Comparison of ENCODE assay signal across 8 mouse cellular contexts in genomic region chr5:101365364-101365763, GRCm38 (mm10).
DNase-seq lines count a peak whose midpoint lies in the region; ATAC-seq and TF ChIP-seq lines count a peak whose summit lies in the region.

No protein-coding gene starts in this region.

- no peaks in the 10 kb centered on the region for H3K9me3 ChIP-seq in E14TG2a.4 (ENCODE audit: low read length)
- H3K9me3 ChIP-seq in embryonic facial prominence, embryonic 10.5 days = no peaks in the 10 kb centered on the region
- H3K9me3 ChIP-seq in hindbrain, embryonic 11.5 days (ENCODE audit: control insufficient read depth, low read length) = no peaks in the 10 kb centered on the region

- peak; percentile 69 for TF ChIP-seq CTCF in E14TG2a.4 (conservative IDR thresholded peaks at IDR 0.05; ENCODE audit: low read length)
- 0 out of 2 replicates have a peak, but pooled peaks have one; percentile 8 for TF ChIP-seq CTCF in small intestine, adult 2 months (IDR thresholded peaks at IDR 0.05; ENCODE audit: extremely low read depth, insufficient read length, insufficient replicate concordance, low read depth, low read length)

- H3K9ac ChIP-seq in hindbrain, embryonic 11.5 days (ENCODE audit: low read depth, low read length) = no peak overlapping the region

- H3K4me3 ChIP-seq in E14TG2a.4 (replicated peaks; ENCODE audit: low read length) = no peak overlapping the region
- no peak overlapping the region for H3K4me3 ChIP-seq in embryonic facial prominence, embryonic 10.5 days
- no peak overlapping the region for H3K4me3 ChIP-seq in hindbrain, embryonic 11.5 days (ENCODE audit: low read depth, low read length)
- H3K4me3 ChIP-seq in small intestine, adult 2 months (ENCODE audit: low read depth, low read length) = no peak overlapping the region

- peaks cover 27% of the 10 kb centered on the region for H3K27me3 ChIP-seq in E14TG2a.4 (ENCODE audit: insufficient read depth, low read length)
- peaks cover 45% of the 10 kb centered on the region for H3K27me3 ChIP-seq in embryonic facial prominence, embryonic 10.5 days (replicated peaks; ENCODE audit: low read depth, poor library complexity, severe bottlenecking)
- peaks cover 30% of the 10 kb centered on the region for H3K27me3 ChIP-seq in hindbrain, embryonic 11.5 days (ENCODE audit: control insufficient read depth, insufficient read depth, low read length)
- H3K27me3 ChIP-seq in small intestine, adult 2 months (ENCODE audit: control insufficient read depth, insufficient read depth, low read length) = no peaks in the 10 kb centered on the region

- peak; percentile 70 for DNase-seq in adrenal gland, postnatal 10 days
- peak; percentile 75 for DNase-seq in embryonic facial prominence, embryonic 10.5 days (ENCODE audit: low spot score)
- peak; percentile 79 for DNase-seq in hindbrain, embryonic 11.5 days (ENCODE audit: low spot score)
- DNase-seq in layer of hippocampus, postnatal 10 days (ENCODE audit: low spot score in 2 of 2) = peak; percentile 74 to 80
- no peak for DNase-seq in spleen, adult 18-20 months

- no peak overlapping the region for H3K4me2 ChIP-seq in hindbrain, embryonic 11.5 days (replicated peaks; ENCODE audit: low read depth, low read length)

- H3K27ac ChIP-seq in embryonic facial prominence, embryonic 10.5 days (replicated peaks) = no peak overlapping the region
- H3K27ac ChIP-seq in hindbrain, embryonic 11.5 days (ENCODE audit: low read depth, low read length) = no peak overlapping the region
- H3K27ac ChIP-seq in small intestine, adult 2 months (ENCODE audit: insufficient read depth, low read depth, low read length) = no peak overlapping the region

- no peak for TF ChIP-seq POLR2A in small intestine, adult 2 months (IDR thresholded peaks at IDR 0.05; ENCODE audit: low read depth, low read length)

- H3K36me3 ChIP-seq in E14TG2a.4 (ENCODE audit: insufficient read depth, low read length) = no peaks in the 10 kb centered on the region
- no peaks in the 10 kb centered on the region for H3K36me3 ChIP-seq in embryonic facial prominence, embryonic 10.5 days (replicated peaks)
- H3K36me3 ChIP-seq in hindbrain, embryonic 11.5 days (ENCODE audit: control insufficient read depth, insufficient read depth, low read length) = no peaks in the 10 kb centered on the region
- no peaks in the 10 kb centered on the region for H3K36me3 ChIP-seq in small intestine, adult 2 months (ENCODE audit: control insufficient read depth, insufficient read depth, low read length)

- peaks cover 10% of the 10 kb centered on the region for H3K4me1 ChIP-seq in E14TG2a.4 (replicated peaks; ENCODE audit: low read depth, low read length)
- no peaks in the 10 kb centered on the region for H3K4me1 ChIP-seq in embryonic facial prominence, embryonic 10.5 days
- no peaks in the 10 kb centered on the region for H3K4me1 ChIP-seq in hindbrain, embryonic 11.5 days (replicated peaks; ENCODE audit: control insufficient read depth, insufficient read depth, low read length)
- H3K4me1 ChIP-seq in small intestine, adult 2 months (ENCODE audit: control insufficient read depth, insufficient read depth, insufficient read length, low read length) = no peaks in the 10 kb centered on the region

- WGBS in embryonic facial prominence, embryonic 10.5 days = 11% methylated on average over 11 of the region's 11 CpGs
- WGBS in hindbrain, embryonic 11.5 days = 11% methylated on average over 11 of the region's 11 CpGs
- 8% methylated on average over 11 of the region's 11 CpGs for WGBS in small intestine, adult 2 months

- ATAC-seq in hindbrain, embryonic 11.5 days (ENCODE audit: low FRiP score) = 0 out of 2 replicates have a peak, but pooled peaks have one; percentile 54
- ATAC-seq in megakaryocyte progenitor cell, adult 5-6 weeks (replicated peaks; ENCODE audit: poor library complexity) = peak; percentile 44; the same call in 1 of the 2 replicates

Comparison
In these comparisons a context has a peak if more than half of its experiments do, and no peak if none do; other contexts are left out.
1. DNase-seq: peak in adrenal gland, postnatal 10 days (single experiment), embryonic facial prominence, embryonic 10.5 days (single experiment), hindbrain, embryonic 11.5 days (single experiment) and layer of hippocampus, postnatal 10 days (2 of 2); none in spleen, adult 18-20 months (0 of 2).